8 mouse cellular contexts compared by ENCODE assay signal in genomic region chr2:3799767-3800554, GRCm38 (mm10).
A peak's percentile ranks its signal among the peaks of the same experiment; 100 is the strongest.
DNase-seq lines count a peak whose midpoint lies in the region; ATAC-seq and TF ChIP-seq lines count a peak whose summit lies in the region.

No protein-coding gene starts in this region.

- ATAC-seq in heart, embryonic 14.5 days (ENCODE audit: insufficient number of reproducible peaks, insufficient read depth, low FRiP score, low read depth): no peak
- peak; percentile 63 for ATAC-seq in kidney, postnatal 0 days (replicated peaks; ENCODE audit: low FRiP score, low read depth)
- ATAC-seq in liver, embryonic 15.5 days (ENCODE audit: insufficient read depth): peak; percentile 22; the same call in 1 of the 2 replicates
- peak; percentile 68 for ATAC-seq in neural tube, embryonic 12.5 days (ENCODE audit: low FRiP score, low read depth)

- H3K27ac ChIP-seq in heart, embryonic 14.5 days (replicated peaks in 1 of 2; ENCODE audit: control insufficient read depth in 1 of 2, insufficient read depth in 1 of 2, low read depth in 2 of 2, low read length in 2 of 2): no peak overlapping the region
- H3K27ac ChIP-seq in kidney, postnatal 0 days: no peak overlapping the region
- H3K27ac ChIP-seq in liver, embryonic 15.5 days (replicated peaks): no peak overlapping the region
- H3K27ac ChIP-seq in neural tube, embryonic 12.5 days: no peak overlapping the region
- peak overlapping the region; percentile 23; the same call in 1 of the 2 replicates for H3K27ac ChIP-seq in thymus, adult 2 months (ENCODE audit: control insufficient read depth, insufficient read depth, low read length)

- peak overlapping the region; percentile 67 for H3K4me2 ChIP-seq in heart, embryonic 14.5 days (ENCODE audit: low read length)
- H3K4me2 ChIP-seq in kidney, postnatal 0 days (ENCODE audit: low read length): peak overlapping the region; percentile 57
- peak overlapping the region; percentile 66 for H3K4me2 ChIP-seq in liver, embryonic 15.5 days
- peak overlapping the region; percentile 54 for H3K4me2 ChIP-seq in neural tube, embryonic 12.5 days (replicated peaks)

- peak; percentile 84 for TF ChIP-seq CTCF in kidney, postnatal 0 days (IDR thresholded peaks at IDR 0.05; ENCODE audit: low read depth)
- no peak for TF ChIP-seq CTCF in thymus, adult 2 months (IDR thresholded peaks at IDR 0.05; ENCODE audit: borderline replicate concordance, control insufficient read depth, extremely low read depth, insufficient read depth, low read length, poor library complexity)

- TF ChIP-seq POLR2A in thymus, adult 2 months (IDR thresholded peaks at IDR 0.05; ENCODE audit: control insufficient read depth, extremely low read depth, insufficient read depth, low read length, poor library complexity): no peak

- no peaks in the 10 kb centered on the region for H3K27me3 ChIP-seq in heart, embryonic 14.5 days (ENCODE audit: control insufficient read depth, insufficient read depth, low read length)
- no peaks in the 10 kb centered on the region for H3K27me3 ChIP-seq in kidney, postnatal 0 days (ENCODE audit: insufficient read depth, low read length)
- H3K27me3 ChIP-seq in liver, embryonic 15.5 days: no peaks in the 10 kb centered on the region
- H3K27me3 ChIP-seq in neural tube, embryonic 12.5 days (replicated peaks): no peaks in the 10 kb centered on the region
- no peaks in the 10 kb centered on the region for H3K27me3 ChIP-seq in thymus, adult 2 months (ENCODE audit: control insufficient read depth, insufficient read depth, low read length)

- 16% methylated on average over 18 of the region's 18 CpGs for WGBS in heart, embryonic 14.5 days
- WGBS in kidney, postnatal 0 days: 9% methylated on average over 18 of the region's 18 CpGs
- 5% methylated on average over 18 of the region's 18 CpGs for WGBS in liver, embryonic 15.5 days (ENCODE audit: insufficient replicate concordance)
- WGBS in neural tube, embryonic 12.5 days: 13% methylated on average over 18 of the region's 18 CpGs
- 4% methylated on average over 18 of the region's 18 CpGs for WGBS in thymus, adult 2 months

- H3K9me3 ChIP-seq in heart, embryonic 14.5 days (ENCODE audit: control insufficient read depth, low read length): no peaks in the 10 kb centered on the region
- H3K9me3 ChIP-seq in kidney, postnatal 0 days (replicated peaks; ENCODE audit: low read length): no peaks in the 10 kb centered on the region
- H3K9me3 ChIP-seq in liver, embryonic 15.5 days (replicated peaks): no peaks in the 10 kb centered on the region
- H3K9me3 ChIP-seq in neural tube, embryonic 12.5 days: no peaks in the 10 kb centered on the region

- peak; percentile 42 to 57 for DNase-seq in CD8-positive naive resting alpha-beta T cell, adult 2 months (ENCODE audit: low read depth in 2 of 2, low spot score in 2 of 2)
- peak; percentile 40 for DNase-seq in adipocyte (ENCODE audit: low spot score)
- peak; percentile 64 for DNase-seq in embryo, embryonic 9.5 days (ENCODE audit: extremely low spot score)
- DNase-seq in kidney, postnatal 0 days (ENCODE audit: low spot score): peak; percentile 66
- DNase-seq in thymus, adult 2 months: peak; percentile 68

- no peak overlapping the region for H3K9ac ChIP-seq in heart, embryonic 14.5 days (ENCODE audit: low read length)
- no peak overlapping the region for H3K9ac ChIP-seq in kidney, postnatal 0 days (ENCODE audit: low read depth, low read length)
- H3K9ac ChIP-seq in liver, embryonic 15.5 days: no peak overlapping the region; the same call in 1 of the 2 replicates
- no peak overlapping the region for H3K9ac ChIP-seq in neural tube, embryonic 12.5 days

- no peaks in the 10 kb centered on the region for H3K36me3 ChIP-seq in heart, embryonic 14.5 days (ENCODE audit: control insufficient read depth, insufficient read depth, low read length)
- H3K36me3 ChIP-seq in kidney, postnatal 0 days (ENCODE audit: insufficient read depth, low read length): no peaks in the 10 kb centered on the region
- no peaks in the 10 kb centered on the region for H3K36me3 ChIP-seq in liver, embryonic 15.5 days (replicated peaks)
- no peaks in the 10 kb centered on the region for H3K36me3 ChIP-seq in neural tube, embryonic 12.5 days
- no peaks in the 10 kb centered on the region for H3K36me3 ChIP-seq in thymus, adult 2 months (ENCODE audit: control insufficient read depth, insufficient read depth, low read length)

- no peaks in the 10 kb centered on the region for H3K4me1 ChIP-seq in heart, embryonic 14.5 days (ENCODE audit: control insufficient read depth in 2 of 2, insufficient read depth in 2 of 2, low read length in 2 of 2)
- no peaks in the 10 kb centered on the region for H3K4me1 ChIP-seq in kidney, postnatal 0 days (replicated peaks; ENCODE audit: insufficient read depth, low read length)
- no peaks in the 10 kb centered on the region; the same call in 1 of the 2 replicates for H3K4me1 ChIP-seq in liver, embryonic 15.5 days (replicated peaks)
- peaks cover 3% of the 10 kb centered on the region; the same call in 1 of the 2 replicates for H3K4me1 ChIP-seq in neural tube, embryonic 12.5 days
- peaks cover 7% of the 10 kb centered on the region for H3K4me1 ChIP-seq in thymus, adult 2 months (replicated peaks; ENCODE audit: control insufficient read depth, insufficient read depth, low read length)

- peak overlapping the region; percentile 3 to 26; a peak in 3 of 4 replicates for H3K4me3 ChIP-seq in heart, embryonic 14.5 days (ENCODE audit: control insufficient read depth in 1 of 2, insufficient read depth in 1 of 2, low read depth in 1 of 2, low read length in 2 of 2)
- peak overlapping the region; percentile 17; the same call in 1 of the 2 replicates for H3K4me3 ChIP-seq in kidney, postnatal 0 days (replicated peaks; ENCODE audit: low read depth, low read length)
- H3K4me3 ChIP-seq in liver, embryonic 15.5 days (replicated peaks): peak overlapping the region; percentile 33
- H3K4me3 ChIP-seq in neural tube, embryonic 12.5 days: no peak overlapping the region
- peak overlapping the region; percentile 37 for H3K4me3 ChIP-seq in thymus, adult 2 months (ENCODE audit: control insufficient read depth, insufficient read depth, low read length)
